Mouse (Mus musculus): ENCODE results near the gene Fam169b. TPM values are rescaled to one million over a fixed set of nuclear protein-coding genes. Genes with fewer than 3 reads are reported as not detected.
A peak's percentile ranks its signal among the peaks of the same experiment; 100 is the strongest.

The Fam169b gene
- polyA plus RNA-seq, 1 experiment, result 114 TPM

DNA sequence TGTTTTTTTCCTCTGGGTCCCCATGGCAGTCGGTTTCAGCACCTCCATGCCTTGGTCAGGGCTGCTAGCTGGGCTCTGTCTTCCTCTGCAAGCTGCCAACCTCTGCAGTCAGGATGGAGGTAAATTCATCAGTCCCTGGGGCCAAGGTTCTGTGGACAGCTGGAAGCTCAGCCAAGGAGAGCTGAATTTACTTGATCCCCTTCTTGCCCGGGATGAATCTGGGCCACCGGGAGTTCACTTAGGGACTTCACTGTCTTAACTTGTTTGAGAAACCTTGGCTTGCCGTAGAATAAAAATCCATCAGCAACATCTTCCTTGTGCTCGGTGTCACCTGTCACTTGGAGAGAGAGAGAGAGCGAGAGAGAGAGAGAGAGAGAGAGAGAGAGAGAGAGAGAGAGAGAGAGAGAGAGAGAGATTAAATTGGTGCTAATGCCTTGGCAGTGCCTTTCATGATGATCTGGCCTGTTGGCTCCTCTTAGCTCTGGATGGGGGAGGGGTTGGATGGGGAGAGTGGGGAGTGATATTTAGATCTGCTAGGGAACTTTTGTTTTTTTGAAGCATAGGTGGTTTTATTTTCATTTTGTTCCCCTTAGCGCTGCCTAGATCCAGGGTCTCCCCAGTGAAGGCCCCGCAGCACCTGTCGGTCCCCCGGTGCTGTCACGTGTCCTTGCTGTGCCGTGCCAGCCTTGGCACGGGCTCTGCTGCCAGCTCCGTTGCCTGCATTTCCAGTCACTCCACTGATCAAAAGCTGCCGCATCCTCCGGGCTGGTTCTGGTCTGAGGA lies 44.6 kb downstream of the Fam169b start:
- 90% methylated on average over 16 of the region's 16 CpGs for WGBS
- Histone ChIP-seq H3K36me3 (ENCODE audit: control insufficient read depth, insufficient read depth, low read length) (no peaks in the 10 kb centered on the region), H3K4me3 (ENCODE audit: control insufficient read depth, insufficient read depth, low read length) (no peak overlapping the region), H3K4me1 (replicated peaks; ENCODE audit: control insufficient read depth, insufficient read depth, low read length) (peaks cover 13% of the 10 kb centered on the region), H3K27me3 (ENCODE audit: control insufficient read depth, insufficient read depth, low read length) (no peaks in the 10 kb centered on the region), H3K27ac (ENCODE audit: control insufficient read depth, insufficient read depth, low read length) (no peak overlapping the region)
- no peak for TF ChIP-seq POLR2A (IDR thresholded peaks at IDR 0.05; ENCODE audit: control insufficient read depth, extremely low read depth, insufficient read depth, low read length, poor library complexity)
- DNase-seq, result no peak

DNA sequence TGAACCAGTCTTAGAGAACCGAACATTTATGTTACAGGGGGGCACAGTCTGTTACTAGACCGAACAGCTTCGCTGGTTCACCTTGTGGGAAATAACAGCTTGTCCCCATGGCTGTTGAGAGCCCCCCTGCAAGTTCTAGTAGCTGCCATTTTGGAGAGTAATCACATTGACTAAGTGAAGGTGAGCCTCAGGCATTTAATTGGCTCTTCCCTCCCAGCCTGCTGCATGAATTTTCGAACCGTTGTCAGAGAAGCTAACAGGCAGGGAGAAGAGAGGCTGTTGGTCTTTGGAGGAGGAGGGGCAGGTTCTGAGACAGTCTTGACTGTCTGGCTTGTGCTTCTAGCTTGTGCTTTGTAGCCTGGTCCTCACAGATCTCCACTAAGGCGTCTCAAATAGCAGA lies 45.3 kb downstream of the Fam169b start:
- no peak overlapping the region for H3K27ac ChIP-seq (ENCODE audit: control insufficient read depth, insufficient read depth, low read length)
- no peak overlapping the region for H3K4me3 ChIP-seq (ENCODE audit: control insufficient read depth, insufficient read depth, low read length)
- no peak for DNase-seq
- no peak for TF ChIP-seq POLR2A (IDR thresholded peaks at IDR 0.05; ENCODE audit: control insufficient read depth, extremely low read depth, insufficient read depth, low read length, poor library complexity)
- no peaks in the 10 kb centered on the region for H3K27me3 ChIP-seq (ENCODE audit: control insufficient read depth, insufficient read depth, low read length)
- H3K4me1 ChIP-seq (replicated peaks; ENCODE audit: control insufficient read depth, insufficient read depth, low read length), result peaks cover 18% of the 10 kb centered on the region
- 88% methylated on average over 6 of the region's 6 CpGs for WGBS
- H3K36me3 ChIP-seq (ENCODE audit: control insufficient read depth, insufficient read depth, low read length), result no peaks in the 10 kb centered on the region

DNA sequence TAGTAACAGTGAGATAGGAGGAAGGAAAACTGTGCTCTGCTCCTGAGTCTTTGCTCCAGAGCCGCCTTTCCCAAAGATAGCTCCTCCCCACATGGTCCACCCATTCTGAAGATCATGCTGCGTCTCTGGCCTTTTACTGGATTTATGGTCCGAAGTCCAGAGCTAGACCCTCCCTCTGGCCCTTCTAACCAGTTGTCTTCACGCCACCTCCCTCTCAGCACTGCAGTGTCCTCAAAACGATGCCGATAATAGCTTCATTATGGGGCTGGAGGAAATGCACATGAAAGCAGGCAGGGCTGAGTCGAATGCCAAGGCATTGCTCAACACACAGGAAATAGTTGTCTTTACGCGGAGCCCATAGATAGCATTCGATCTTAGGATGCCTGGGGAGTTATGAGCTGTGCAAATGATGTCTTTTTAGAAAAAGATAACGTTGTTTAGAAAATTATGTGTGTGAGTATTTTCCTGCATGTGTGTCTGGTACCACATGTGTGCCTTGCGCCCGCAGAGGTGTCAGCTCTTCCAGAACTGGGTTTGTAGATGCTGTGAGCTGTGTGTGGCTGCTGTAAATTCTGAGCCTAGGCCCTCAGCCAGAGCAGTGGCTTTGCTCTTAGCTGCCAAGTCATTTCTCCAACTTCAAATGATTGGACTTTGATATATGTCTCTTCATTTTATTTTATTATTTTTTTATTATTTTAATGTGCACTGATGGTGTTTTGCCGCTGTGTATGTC lies 46.6 kb downstream of the Fam169b start:
- no peak for DNase-seq

DNA sequence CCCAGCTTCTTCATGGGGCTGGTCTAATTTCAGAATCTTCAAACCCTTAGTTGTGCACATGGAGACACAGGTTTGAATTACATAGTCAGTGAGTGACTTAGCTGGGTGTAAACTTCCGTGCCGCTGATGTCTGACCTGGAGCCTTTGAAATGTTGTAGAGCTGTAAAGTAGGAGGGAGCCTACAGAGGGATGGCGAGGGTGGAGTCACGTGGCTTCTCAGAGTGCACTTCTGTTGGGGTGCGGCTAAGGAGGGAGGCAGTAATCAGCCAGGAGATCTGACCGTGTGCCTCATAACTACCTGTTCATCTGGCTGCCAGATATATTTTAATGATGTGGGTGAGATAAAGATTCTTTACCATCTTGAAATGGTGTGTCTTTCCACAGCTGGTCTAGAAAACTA lies 49.4 kb downstream of the Fam169b start:
- peak; percentile 54 for DNase-seq
- WGBS, result 9% methylated on average over 6 of the region's 6 CpGs
- TF ChIP-seq CTCF (IDR thresholded peaks at IDR 0.05; ENCODE audit: borderline replicate concordance, control insufficient read depth, extremely low read depth, insufficient read depth, low read length, poor library complexity) (no peak), POLR2A (IDR thresholded peaks at IDR 0.05; ENCODE audit: control insufficient read depth, extremely low read depth, insufficient read depth, low read length, poor library complexity) (no peak)
- peaks cover 25% of the 10 kb centered on the region for H3K4me1 ChIP-seq (replicated peaks; ENCODE audit: control insufficient read depth, insufficient read depth, low read length)
- no peak overlapping the region for H3K4me3 ChIP-seq (ENCODE audit: control insufficient read depth, insufficient read depth, low read length)
- H3K27ac ChIP-seq (ENCODE audit: control insufficient read depth, insufficient read depth, low read length), result peak overlapping the region; percentile 14; the same call in 1 of the 2 replicates
- no peaks in the 10 kb centered on the region for H3K27me3 ChIP-seq (ENCODE audit: control insufficient read depth, insufficient read depth, low read length)
- H3K36me3 ChIP-seq (ENCODE audit: control insufficient read depth, insufficient read depth, low read length), result peaks cover 6% of the 10 kb centered on the region

More for the DNA sequence above, 46.6 kb downstream of the Fam169b start:
- no peak for TF ChIP-seq CTCF (IDR thresholded peaks at IDR 0.05; ENCODE audit: borderline replicate concordance, control insufficient read depth, extremely low read depth, insufficient read depth, low read length, poor library complexity)
- no peaks in the 10 kb centered on the region for H3K27me3 ChIP-seq (ENCODE audit: control insufficient read depth, insufficient read depth, low read length)
- H3K4me1 ChIP-seq (replicated peaks; ENCODE audit: control insufficient read depth, insufficient read depth, low read length), result peaks cover 24% of the 10 kb centered on the region
- no peak overlapping the region for H3K4me3 ChIP-seq (ENCODE audit: control insufficient read depth, insufficient read depth, low read length)
- H3K27ac ChIP-seq (ENCODE audit: control insufficient read depth, insufficient read depth, low read length), result no peak overlapping the region
- H3K36me3 ChIP-seq (ENCODE audit: control insufficient read depth, insufficient read depth, low read length), result no peaks in the 10 kb centered on the region
- WGBS, result 69% methylated on average over 14 of the region's 14 CpGs

DNA sequence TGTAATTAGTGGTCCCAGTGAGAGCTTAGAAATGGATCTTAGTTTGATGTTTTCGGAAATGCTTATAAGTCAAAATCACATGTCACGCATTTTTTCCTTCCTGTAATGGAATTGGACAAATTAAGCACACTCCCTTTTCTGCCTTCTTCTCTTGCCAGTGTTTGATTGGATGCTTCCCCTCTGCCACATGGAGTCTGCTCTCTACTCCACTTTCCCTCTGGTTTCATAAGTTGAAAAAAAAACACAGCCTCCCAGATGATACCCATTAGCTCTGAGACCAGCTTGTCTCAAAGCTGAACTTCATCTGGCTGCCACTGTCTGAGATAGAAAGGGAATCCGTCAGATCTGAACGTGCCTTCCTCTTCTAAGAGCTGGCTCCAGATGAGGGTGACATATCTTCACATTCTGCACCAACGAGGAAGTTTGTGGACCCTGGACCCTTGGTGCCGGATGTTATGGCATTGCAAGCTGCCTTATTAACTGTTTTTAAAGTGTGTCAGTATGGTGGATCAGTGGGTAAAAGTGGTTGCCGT lies 52.6 kb downstream of the Fam169b start:
- Histone ChIP-seq H3K27ac (ENCODE audit: control insufficient read depth, insufficient read depth, low read length) (no peak overlapping the region), H3K4me1 (replicated peaks; ENCODE audit: control insufficient read depth, insufficient read depth, low read length) (peaks cover 32% of the 10 kb centered on the region)
- 92% methylated on average over 7 of the region's 7 CpGs for WGBS

DNA sequence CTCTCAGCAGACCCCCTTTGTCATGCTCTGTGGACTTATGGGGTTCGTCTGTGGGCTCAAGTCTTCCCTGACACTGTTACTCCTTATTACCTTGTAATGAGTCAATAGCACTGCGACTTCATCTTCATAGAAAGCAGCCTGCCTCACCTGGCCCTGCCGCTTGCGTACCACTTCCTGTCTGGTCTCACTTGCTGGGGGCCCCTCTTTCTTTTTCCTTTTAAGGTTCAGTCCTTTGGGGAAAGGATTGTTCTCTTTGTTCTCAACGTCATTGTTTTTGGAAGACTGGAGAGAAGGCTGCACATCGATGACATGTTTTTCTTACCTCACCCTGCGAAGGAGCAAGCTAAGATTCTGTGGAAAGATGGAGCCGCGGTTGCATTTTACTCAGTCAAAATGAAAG lies 55.4 kb downstream of the Fam169b start:
- peak; percentile 46 for DNase-seq

More for the DNA sequence above, 52.6 kb downstream of the Fam169b start:
- Histone ChIP-seq H3K36me3 (ENCODE audit: control insufficient read depth, insufficient read depth, low read length) (peaks cover 20% of the 10 kb centered on the region), H3K4me3 (ENCODE audit: control insufficient read depth, insufficient read depth, low read length) (no peak overlapping the region), H3K27me3 (ENCODE audit: control insufficient read depth, insufficient read depth, low read length) (no peaks in the 10 kb centered on the region)
- no peak for DNase-seq
- TF ChIP-seq POLR2A (IDR thresholded peaks at IDR 0.05; ENCODE audit: control insufficient read depth, extremely low read depth, insufficient read depth, low read length, poor library complexity) (no peak), CTCF (IDR thresholded peaks at IDR 0.05; ENCODE audit: borderline replicate concordance, control insufficient read depth, extremely low read depth, insufficient read depth, low read length, poor library complexity) (no peak)

More for the DNA sequence above, 55.4 kb downstream of the Fam169b start:
- H3K4me3 ChIP-seq (ENCODE audit: control insufficient read depth, insufficient read depth, low read length), result no peak overlapping the region
- no peaks in the 10 kb centered on the region for H3K27me3 ChIP-seq (ENCODE audit: control insufficient read depth, insufficient read depth, low read length)
- TF ChIP-seq CTCF (IDR thresholded peaks at IDR 0.05; ENCODE audit: borderline replicate concordance, control insufficient read depth, extremely low read depth, insufficient read depth, low read length, poor library complexity) (no peak), POLR2A (IDR thresholded peaks at IDR 0.05; ENCODE audit: control insufficient read depth, extremely low read depth, insufficient read depth, low read length, poor library complexity) (no peak)
- H3K36me3 ChIP-seq (ENCODE audit: control insufficient read depth, insufficient read depth, low read length), result peaks cover 24% of the 10 kb centered on the region
- H3K4me1 ChIP-seq (replicated peaks; ENCODE audit: control insufficient read depth, insufficient read depth, low read length), result peaks cover 20% of the 10 kb centered on the region
- 40% methylated on average over 9 of the region's 9 CpGs for WGBS
- H3K27ac ChIP-seq (ENCODE audit: control insufficient read depth, insufficient read depth, low read length), result no peak overlapping the region

Data from thymus, adult 2 months (tissue).